Mouse (Mus musculus): ENCODE results near the gene Ubald1. TPM values are rescaled to one million over a fixed set of nuclear protein-coding genes. Genes with fewer than 3 reads are reported as not detected.
A peak's percentile ranks its signal among the peaks of the same experiment; 100 is the strongest.

Gene Ubald1
- polyA plus RNA-seq, 1 experiment = 39.2 TPM

GRCm38 (mm10) chr16:4871926-4872325 lies 8.2 kb downstream of the Ubald1 start:
- DNase-seq = no peak
- peaks cover 6% of the 10 kb centered on the region for H3K4me1 ChIP-seq (ENCODE audit: control insufficient read depth, insufficient read depth, low read length)
- no peaks in the 10 kb centered on the region for H3K36me3 ChIP-seq (ENCODE audit: control insufficient read depth, insufficient read depth, low read length)
- 52% methylated on average over 2 of the region's 2 CpGs for WGBS
- H3K27ac ChIP-seq (ENCODE audit: insufficient read depth, low read depth, low read length) = no peak overlapping the region
- no peaks in the 10 kb centered on the region for H3K27me3 ChIP-seq (replicated peaks; ENCODE audit: control insufficient read depth, insufficient read depth, low read length)
- H3K4me3 ChIP-seq (ENCODE audit: insufficient read depth, low read depth, low read length) = no peak overlapping the region
- TF ChIP-seq CTCF (conservative IDR thresholded peaks at IDR 0.05; ENCODE audit: insufficient read depth, insufficient read length, low read depth, low read length) (no peak), POLR2A (IDR thresholded peaks at IDR 0.05; ENCODE audit: low read depth, low read length) (no peak)

DNA sequence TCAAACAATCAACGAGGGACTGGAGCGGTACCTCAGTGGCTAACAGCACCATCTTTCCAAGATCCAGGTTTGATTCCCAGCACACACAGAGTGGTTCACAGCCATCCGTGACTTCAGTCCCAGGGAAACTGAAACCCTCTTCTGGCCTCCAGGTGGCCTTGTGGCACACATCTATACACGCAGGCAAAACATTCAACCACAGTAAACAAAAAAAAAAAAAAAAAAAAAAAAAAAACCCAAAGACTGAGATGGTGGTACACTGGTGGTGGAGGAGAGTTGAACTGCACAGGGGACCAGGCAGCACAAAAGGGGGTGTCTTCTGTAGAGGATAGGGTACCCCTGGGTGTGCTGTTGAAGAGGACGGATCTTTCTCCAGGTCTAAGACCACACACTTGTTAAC lies 9.6 kb downstream of the Ubald1 start:
- Histone ChIP-seq H3K27ac (ENCODE audit: insufficient read depth, low read depth, low read length) (no peak overlapping the region), H3K4me1 (ENCODE audit: control insufficient read depth, insufficient read depth, low read length) (peaks cover 10% of the 10 kb centered on the region; the same call in 1 of the 2 replicates), H3K27me3 (replicated peaks; ENCODE audit: control insufficient read depth, insufficient read depth, low read length) (no peaks in the 10 kb centered on the region), H3K36me3 (ENCODE audit: control insufficient read depth, insufficient read depth, low read length) (no peaks in the 10 kb centered on the region), H3K4me3 (ENCODE audit: insufficient read depth, low read depth, low read length) (no peak overlapping the region)
- whole genome bisulfite sequencing = 90% methylated on average over 5 of the region's 5 CpGs
- TF ChIP-seq CTCF (conservative IDR thresholded peaks at IDR 0.05; ENCODE audit: insufficient read depth, insufficient read length, low read depth, low read length) = no peak
- TF ChIP-seq POLR2A (IDR thresholded peaks at IDR 0.05; ENCODE audit: low read depth, low read length) = no peak
- DNase-seq = no peak

DNA sequence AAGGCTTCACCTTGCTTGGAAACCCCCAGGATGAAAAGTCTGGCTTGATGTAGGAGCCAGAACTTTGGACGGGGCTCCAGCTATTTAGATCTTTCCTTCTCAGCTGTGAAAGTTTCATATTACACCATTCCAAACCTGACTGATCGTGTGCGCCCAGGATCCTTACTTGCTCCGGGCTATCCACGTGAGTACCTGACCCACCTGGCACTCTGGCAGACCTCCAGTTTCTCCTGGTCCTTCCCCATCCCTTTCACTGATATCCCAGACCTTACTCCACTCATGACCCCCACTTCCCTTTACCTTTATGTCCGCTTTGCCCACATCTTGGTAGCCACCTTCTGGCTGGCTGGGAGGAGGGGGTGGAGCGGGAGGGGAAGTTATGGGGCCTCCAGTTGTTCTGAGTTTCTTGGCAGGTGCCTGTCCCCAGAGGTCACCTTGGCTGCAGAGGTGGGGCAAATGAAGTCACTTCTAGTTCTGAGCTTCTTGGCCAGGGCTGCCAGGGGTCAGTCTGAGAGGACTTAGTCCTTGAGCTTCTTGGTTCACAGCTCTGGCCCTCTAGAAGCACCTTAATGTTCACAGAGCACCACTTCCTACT lies 13.9 kb downstream of the Ubald1 start:
- H3K27ac ChIP-seq (ENCODE audit: insufficient read depth, low read depth, low read length) = peak overlapping the region; percentile 66
- no peak overlapping the region for H3K4me3 ChIP-seq (ENCODE audit: insufficient read depth, low read depth, low read length)
- TF ChIP-seq POLR2A (IDR thresholded peaks at IDR 0.05; ENCODE audit: low read depth, low read length) (no peak), CTCF (conservative IDR thresholded peaks at IDR 0.05; ENCODE audit: insufficient read depth, insufficient read length, low read depth, low read length) (no peak)
- no peaks in the 10 kb centered on the region for H3K27me3 ChIP-seq (replicated peaks; ENCODE audit: control insufficient read depth, insufficient read depth, low read length)
- WGBS = 24% methylated on average over 7 of the region's 7 CpGs
- DNase-seq = peak; percentile 91
- H3K4me1 ChIP-seq (ENCODE audit: control insufficient read depth, insufficient read depth, low read length) = peaks cover 10% of the 10 kb centered on the region; the same call in 1 of the 2 replicates
- H3K36me3 ChIP-seq (ENCODE audit: control insufficient read depth, insufficient read depth, low read length) = no peaks in the 10 kb centered on the region

- no peak for DNase-seq
- Histone ChIP-seq H3K4me3 (ENCODE audit: insufficient read depth, low read depth, low read length) (no peak overlapping the region), H3K27ac (ENCODE audit: insufficient read depth, low read depth, low read length) (no peak overlapping the region), H3K4me1 (ENCODE audit: control insufficient read depth, insufficient read depth, low read length) (peaks cover 10% of the 10 kb centered on the region; the same call in 1 of the 2 replicates), H3K27me3 (replicated peaks; ENCODE audit: control insufficient read depth, insufficient read depth, low read length) (no peaks in the 10 kb centered on the region), H3K36me3 (ENCODE audit: control insufficient read depth, insufficient read depth, low read length) (no peaks in the 10 kb centered on the region)
- 88% methylated on average over 8 of the region's 8 CpGs for WGBS
- TF ChIP-seq CTCF (conservative IDR thresholded peaks at IDR 0.05; ENCODE audit: insufficient read depth, insufficient read length, low read depth, low read length) (no peak), POLR2A (IDR thresholded peaks at IDR 0.05; ENCODE audit: low read depth, low read length) (no peak)
These were observed 16.4 kb downstream of the Ubald1 start for GRCm38 (mm10) chr16:4863742-4864141.

DNA sequence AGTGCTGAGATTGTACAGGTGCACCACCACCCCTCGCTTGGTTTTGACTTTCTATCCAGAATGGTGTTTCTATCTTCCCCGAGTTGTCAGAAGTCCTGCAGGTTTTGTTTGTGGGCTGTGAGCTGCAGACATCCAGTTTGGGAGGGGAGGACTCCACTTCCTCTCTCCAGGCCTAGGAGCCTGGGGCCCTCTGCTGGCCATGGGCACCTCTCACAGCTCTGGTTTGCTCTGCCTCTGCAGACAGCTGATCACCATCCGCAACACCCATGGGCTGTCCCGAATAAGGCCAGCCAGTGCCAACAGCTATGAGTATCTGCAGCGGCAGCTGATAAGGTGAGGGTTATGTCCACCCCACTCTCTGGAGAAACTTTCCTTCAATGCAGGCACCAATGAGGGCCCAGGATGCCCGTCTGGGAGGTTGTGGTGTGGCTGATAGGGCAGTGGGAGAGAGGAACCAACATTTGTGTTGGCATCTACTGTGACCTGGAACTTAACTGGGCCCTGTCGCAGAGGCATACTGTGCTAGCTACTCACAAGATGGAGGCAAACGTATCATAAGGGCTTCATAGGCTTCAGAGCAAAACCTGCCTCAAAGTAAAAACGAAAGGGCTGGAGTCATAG lies 17.1 kb downstream of the Ubald1 start:
- peaks cover 10% of the 10 kb centered on the region; the same call in 1 of the 2 replicates for H3K4me1 ChIP-seq (ENCODE audit: control insufficient read depth, insufficient read depth, low read length)
- H3K27me3 ChIP-seq (replicated peaks; ENCODE audit: control insufficient read depth, insufficient read depth, low read length) = no peaks in the 10 kb centered on the region
- H3K27ac ChIP-seq (ENCODE audit: insufficient read depth, low read depth, low read length) = no peak overlapping the region
- TF ChIP-seq CTCF (conservative IDR thresholded peaks at IDR 0.05; ENCODE audit: insufficient read depth, insufficient read length, low read depth, low read length) = peak; percentile 88
- TF ChIP-seq POLR2A (IDR thresholded peaks at IDR 0.05; ENCODE audit: low read depth, low read length) = no peak
- DNase-seq = peak; percentile 78
- H3K4me3 ChIP-seq (ENCODE audit: insufficient read depth, low read depth, low read length) = no peak overlapping the region
- no peaks in the 10 kb centered on the region for H3K36me3 ChIP-seq (ENCODE audit: control insufficient read depth, insufficient read depth, low read length)
- 45% methylated on average over 9 of the region's 9 CpGs for WGBS

DNA sequence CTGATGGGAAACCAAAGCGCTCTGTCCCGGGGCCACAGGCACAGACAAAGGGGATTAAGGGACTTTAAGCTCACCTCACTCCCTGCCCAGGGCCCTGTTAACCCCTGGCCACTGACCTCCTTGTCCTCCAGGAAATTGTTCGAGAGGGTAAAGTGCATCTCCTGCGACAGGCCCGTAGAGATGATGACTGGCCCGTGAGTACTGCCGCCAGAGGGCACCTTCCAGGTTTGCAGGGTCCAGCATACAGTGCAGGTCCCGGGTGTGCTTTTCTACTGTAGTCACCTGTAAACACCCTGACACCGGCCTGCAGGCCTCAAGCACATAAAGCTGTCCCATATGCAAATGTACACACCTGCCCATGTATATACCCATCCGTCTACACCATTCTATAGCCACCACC lies 18.7 kb downstream of the Ubald1 start:
- peaks cover 7% of the 10 kb centered on the region; the same call in 1 of the 2 replicates for H3K4me1 ChIP-seq (ENCODE audit: control insufficient read depth, insufficient read depth, low read length)
- no peak overlapping the region for H3K27ac ChIP-seq (ENCODE audit: insufficient read depth, low read depth, low read length)
- H3K4me3 ChIP-seq (ENCODE audit: insufficient read depth, low read depth, low read length) = no peak overlapping the region
- H3K27me3 ChIP-seq (replicated peaks; ENCODE audit: control insufficient read depth, insufficient read depth, low read length) = no peaks in the 10 kb centered on the region
- no peaks in the 10 kb centered on the region for H3K36me3 ChIP-seq (ENCODE audit: control insufficient read depth, insufficient read depth, low read length)
- WGBS = 34% methylated on average over 10 of the region's 10 CpGs
- peak; percentile 84 for DNase-seq
- TF ChIP-seq POLR2A (IDR thresholded peaks at IDR 0.05; ENCODE audit: low read depth, low read length) = no peak
- peak; percentile 62 for TF ChIP-seq CTCF (conservative IDR thresholded peaks at IDR 0.05; ENCODE audit: insufficient read depth, insufficient read length, low read depth, low read length)

DNA sequence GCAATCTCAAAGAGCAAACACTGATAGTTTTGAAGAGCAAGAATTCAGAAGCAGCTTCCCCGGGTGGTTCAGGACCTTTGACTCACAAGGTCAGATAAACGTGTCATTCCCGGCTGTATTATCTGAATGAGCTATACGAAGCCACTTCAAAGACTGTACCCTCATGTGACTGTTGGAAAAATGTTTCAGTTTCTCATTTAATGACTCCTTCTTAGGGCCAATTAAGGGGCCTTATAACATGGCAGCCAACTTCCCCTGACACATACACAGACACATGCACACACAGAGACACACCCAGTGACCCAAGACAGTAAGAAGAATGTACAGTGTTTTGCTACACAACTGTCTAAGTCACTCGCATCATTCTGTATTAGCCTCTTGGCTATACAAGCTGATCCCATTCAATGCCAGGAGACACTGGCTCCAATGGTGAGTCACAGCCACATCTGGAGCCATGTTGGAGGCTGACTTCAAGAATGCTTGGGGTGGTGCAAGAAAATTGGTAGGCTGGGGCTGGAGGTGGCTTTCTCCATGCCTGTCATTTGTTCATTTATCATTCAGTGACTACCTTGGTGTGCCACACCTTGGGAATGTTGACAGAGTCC lies 25.0 kb downstream of the Ubald1 start:
- no peaks in the 10 kb centered on the region for H3K4me1 ChIP-seq (ENCODE audit: control insufficient read depth, insufficient read depth, low read length)
- H3K36me3 ChIP-seq (ENCODE audit: control insufficient read depth, insufficient read depth, low read length) = no peaks in the 10 kb centered on the region
- WGBS = 58% methylated on average over 5 of the region's 5 CpGs
- DNase-seq = no peak
- no peak overlapping the region for H3K4me3 ChIP-seq (ENCODE audit: insufficient read depth, low read depth, low read length)
- TF ChIP-seq CTCF (conservative IDR thresholded peaks at IDR 0.05; ENCODE audit: insufficient read depth, insufficient read length, low read depth, low read length) (no peak), POLR2A (IDR thresholded peaks at IDR 0.05; ENCODE audit: low read depth, low read length) (no peak)
- H3K27me3 ChIP-seq (replicated peaks; ENCODE audit: control insufficient read depth, insufficient read depth, low read length) = no peaks in the 10 kb centered on the region
- no peak overlapping the region for H3K27ac ChIP-seq (ENCODE audit: insufficient read depth, low read depth, low read length)

Measured in kidney, adult 2 months (tissue).